Mouse (Mus musculus) cerebellum, adult 8-10 months (tissue): ENCODE results near the gene Cebpg.

Experiments
- DNase-seq: peaks from one replicate; pipeline ENCODE4 v3.0.0; 2022

Gene Cebpg

GRCm38 (mm10) chr7:35053161-35053560 is 3.2 kb downstream of the Cebpg start:
- DNase-seq, result no peak

- no peak for DNase-seq
Measured at GRCm38 (mm10) chr7:35050540-35050939, 5.8 kb downstream of the Cebpg start.

GRCm38 (mm10) chr7:35046091-35046490 is 10.3 kb downstream of the Cebpg start:
- no peak for DNase-seq

- DNase-seq, result no peak
Measured at GRCm38 (mm10) chr7:35044719-35045118, 11.7 kb downstream of the Cebpg start.

- no peak for DNase-seq
Measured at GRCm38 (mm10) chr7:35043266-35043817, 13.0 kb downstream of the Cebpg start.

GRCm38 (mm10) chr7:35042759-35043217 is 13.6 kb downstream of the Cebpg start:
- no peak for DNase-seq

GRCm38 (mm10) chr7:35042209-35042554 is 14.2 kb downstream of the Cebpg start:
- DNase-seq, result no peak

GRCm38 (mm10) chr7:35041286-35042208 is 14.8 kb downstream of the Cebpg start:
- DNase-seq, result no peak

- DNase-seq, result no peak
Measured at GRCm38 (mm10) chr7:35040176-35040972, 16.0 kb downstream of the Cebpg start.

GRCm38 (mm10) chr7:35037408-35037807 is 19.0 kb downstream of the Cebpg start:
- no peak for DNase-seq

GRCm38 (mm10) chr7:35036266-35036731 is 20.1 kb downstream of the Cebpg start:
- no peak for DNase-seq

- DNase-seq, result no peak
Measured at GRCm38 (mm10) chr7:35035565-35035964, 20.8 kb downstream of the Cebpg start.

- DNase-seq, result no peak
Measured at GRCm38 (mm10) chr7:35035141-35035553, 21.2 kb downstream of the Cebpg start.

GRCm38 (mm10) chr7:35030567-35030966 is 25.8 kb downstream of the Cebpg start:
- DNase-seq, result no peak

- DNase-seq, result no peak
Measured at GRCm38 (mm10) chr7:35029648-35030047, 26.7 kb downstream of the Cebpg start.

GRCm38 (mm10) chr7:35029228-35029627 is 27.1 kb downstream of the Cebpg start:
- no peak for DNase-seq

GRCm38 (mm10) chr7:35028559-35028958 is 27.8 kb downstream of the Cebpg start:
- DNase-seq, result no peak

GRCm38 (mm10) chr7:35027801-35028420 is 28.5 kb downstream of the Cebpg start:
- no peak for DNase-seq

- DNase-seq, result no peak
Measured at GRCm38 (mm10) chr7:35026838-35027291, 29.5 kb downstream of the Cebpg start.

- DNase-seq, result peak; percentile 22
Measured at GRCm38 (mm10) chr7:35026276-35026630, 30.1 kb downstream of the Cebpg start.

- DNase-seq, result peak; percentile 74
Measured at GRCm38 (mm10) chr7:35025409-35026275, 30.7 kb downstream of the Cebpg start.

GRCm38 (mm10) chr7:35024426-35024825 is 31.9 kb downstream of the Cebpg start:
- DNase-seq, result no peak
